Comparison of ENCODE assay signal across 7 mouse cellular contexts in the genomic region with DNA sequence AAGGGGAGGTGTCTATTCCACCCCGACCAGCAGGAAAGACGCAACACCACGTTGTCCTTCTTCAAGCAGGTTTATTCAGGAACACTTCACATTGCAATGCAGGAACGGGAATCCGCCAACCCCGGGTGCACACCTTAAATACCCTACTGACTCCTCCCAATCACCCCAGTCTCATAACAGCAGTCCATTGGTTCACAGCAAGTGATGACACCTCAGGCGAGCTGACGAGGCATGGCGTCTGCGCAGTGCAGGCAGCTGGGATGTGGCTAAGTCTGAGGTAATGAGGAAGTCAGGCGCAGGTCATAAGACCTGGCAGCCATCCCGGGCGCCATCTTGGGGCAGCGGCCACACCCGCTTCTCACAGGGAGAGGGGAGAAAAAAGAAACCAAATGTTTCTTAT. TPM values are rescaled to one million over a fixed set of nuclear protein-coding genes. Genes with fewer than 3 reads are reported as not detected.
DNase-seq lines count a peak whose midpoint lies in the region; ATAC-seq and TF ChIP-seq lines count a peak whose summit lies in the region.
"Not testable (repeated sequence)": the region's sequence is repeated elsewhere in the genome, so short reads cannot be mapped to it uniquely, and the experiment has no call there.

A gene (minus strand): TSS at position 101 of the 400 bp plus-strand sequence.

- H3K4me2 ChIP-seq in embryonic facial prominence, embryonic 15.5 days (replicated peaks); lung, postnatal 0 days (replicated peaks; ENCODE audit: low read depth, low read length); neural tube, embryonic 14.5 days (ENCODE audit: low read depth, low read length): not testable (repeated sequence)

- not testable (repeated sequence) for TF ChIP-seq CTCF in lung, postnatal 0 days (IDR thresholded peaks at IDR 0.05)

- not testable (repeated sequence) for ATAC-seq in embryonic facial prominence, embryonic 15.5 days (ENCODE audit: insufficient number of reproducible peaks, low FRiP score, low TSS enrichment, low read depth); lung, postnatal 0 days; neural tube, embryonic 14.5 days (ENCODE audit: low read depth)

- not testable (repeated sequence) for H3K4me1 ChIP-seq in embryonic facial prominence, embryonic 15.5 days; hindbrain, embryonic 10.5 days (replicated peaks); lung, postnatal 0 days (ENCODE audit: insufficient read depth, low read depth, low read length); neural tube, embryonic 14.5 days (ENCODE audit: control insufficient read depth, insufficient read depth, low read length)

- TF ChIP-seq EP300 in lung, postnatal 0 days (IDR thresholded peaks at IDR 0.05), result not testable (repeated sequence)

- not testable (repeated sequence) for H3K27me3 ChIP-seq in embryonic facial prominence, embryonic 15.5 days; hindbrain, embryonic 10.5 days (ENCODE audit: insufficient read depth, poor library complexity, severe bottlenecking); lung, postnatal 0 days (replicated peaks; ENCODE audit: insufficient read depth, low read length); neural tube, embryonic 14.5 days (ENCODE audit: control insufficient read depth, insufficient read depth, low read length)

- not testable (repeated sequence) for H3K36me3 ChIP-seq in embryonic facial prominence, embryonic 15.5 days; hindbrain, embryonic 10.5 days; lung, postnatal 0 days (ENCODE audit: insufficient read depth, low read length); neural tube, embryonic 14.5 days (ENCODE audit: control insufficient read depth, insufficient read depth, low read length)

- not testable (repeated sequence) for H3K9me3 ChIP-seq in embryonic facial prominence, embryonic 15.5 days (replicated peaks); hindbrain, embryonic 10.5 days; lung, postnatal 0 days (ENCODE audit: low read length); neural tube, embryonic 14.5 days (ENCODE audit: control insufficient read depth, low read length)

- not testable (repeated sequence) for H3K27ac ChIP-seq in embryonic facial prominence, embryonic 15.5 days (replicated peaks); hindbrain, embryonic 10.5 days; lung, postnatal 0 days (ENCODE audit: low read length); neural tube, embryonic 14.5 days (ENCODE audit: low read depth, low read length)

- H3K9ac ChIP-seq in embryonic facial prominence, embryonic 15.5 days; lung, postnatal 0 days (replicated peaks; ENCODE audit: low read depth); neural tube, embryonic 14.5 days (replicated peaks; ENCODE audit: low read depth, low read length): not testable (repeated sequence)

- 90% methylated on average over 15 of the region's 15 CpGs for WGBS in embryonic facial prominence, embryonic 15.5 days
- WGBS in hindbrain, embryonic 10.5 days, result 91% methylated on average over 15 of the region's 15 CpGs
- 92% methylated on average over 15 of the region's 15 CpGs for WGBS in large intestine, adult 2 months
- 87% methylated on average over 15 of the region's 15 CpGs for WGBS in lung, postnatal 0 days
- 95% methylated on average over 15 of the region's 15 CpGs for WGBS in neural tube, embryonic 14.5 days

- DNase-seq in adrenal gland, postnatal 14 days; hindbrain, embryonic 10.5 days (ENCODE audit: low spot score); large intestine, adult 2 months (ENCODE audit: low read depth, low spot score); left cerebral cortex, adult 8-10 months (ENCODE audit: low spot score in 2 of 2); lung, postnatal 0 days (ENCODE audit: low spot score): not testable (repeated sequence)

- H3K4me3 ChIP-seq in embryonic facial prominence, embryonic 15.5 days (replicated peaks); hindbrain, embryonic 10.5 days; lung, postnatal 0 days (ENCODE audit: low read depth, low read length); neural tube, embryonic 14.5 days (ENCODE audit: low read depth, low read length): not testable (repeated sequence)

RNA-seq across cellular contexts. Expression of the gene that starts here (rescaled TPM):
- total RNA-seq in adrenal gland, postnatal 14 days (2021), result 14.6 and 22.4 TPM in 2 replicates
- 22.1 and 23.2 TPM in 2 replicates for polyA plus RNA-seq in embryonic facial prominence, embryonic 15.5 days (2015; fragmentation: Nextera tagmentation; extraction: Ambion mirVana)
- polyA plus RNA-seq in hindbrain, embryonic 10.5 days (2016; fragmentation: Nextera tagmentation; extraction: Ambion mirVana), result 10.1 and 10.8 TPM in 2 replicates
- polyA plus RNA-seq in large intestine, adult 2 months (2012; rRNA removed), result 27.2 and 35.8 TPM in 2 replicates
- total RNA-seq in left cerebral cortex, adult 8-10 months (2022), result 10 to 100 TPM; 31.7 to 39.6 (median 35.1) TPM
- polyA plus RNA-seq in lung, postnatal 0 days (2015; fragmentation: Nextera tagmentation; extraction: Ambion mirVana), result 14.7 and 17.5 TPM in 2 replicates
- 39.6 and 50.8 TPM in 2 replicates for polyA plus RNA-seq in neural tube, embryonic 14.5 days (2014; fragmentation: Nextera tagmentation; extraction: Ambion mirVana)
